Mouse (Mus musculus) C2C12 (cell line): Measurements from ENCODE around the gene St6gal1. TPM values are rescaled to one million over a fixed set of nuclear protein-coding genes. Genes with fewer than 3 reads are reported as not detected.
A peak's percentile ranks its signal among the peaks of the same experiment; 100 is the strongest.

Experiments
- H3K27me3 ChIP-seq: one replicate; pipeline ENCODE4 v1.6.1; 2011; ENCODE audit not compliant: control insufficient read depth, insufficient read depth, insufficient read length
- H3K36me3 ChIP-seq: one replicate; pipeline ENCODE4 v1.6.1; 2011; ENCODE audit not compliant: control insufficient read depth, insufficient read depth
- H3K4me3 ChIP-seq: one replicate; pipeline ENCODE4 v1.5.1; 2011; ENCODE audit warnings: mild to moderate bottlenecking, control low read depth; ENCODE audit not compliant: poor library complexity, insufficient read depth, severe bottlenecking
- H3K79me2 ChIP-seq: one replicate; pipeline ENCODE4 v1.6.1; 2011; ENCODE audit not compliant: control insufficient read depth, insufficient read depth
- H3K79me3 ChIP-seq: one replicate; pipeline ENCODE4 v1.6.1; 2011; ENCODE audit warnings: low read depth, control low read depth
- H3ac ChIP-seq: one replicate; pipeline ENCODE3; 2011; ENCODE audit warnings: low read depth; ENCODE audit not compliant: control insufficient read depth, insufficient read length
- CEBPB ChIP-seq: IDR thresholded peaks from one replicate; pipeline ENCODE4 v1.6.1; 2011; ENCODE audit warnings: low read depth, mild to moderate bottlenecking, control low read depth, moderate library complexity
- CTCF ChIP-seq: IDR thresholded peaks from one replicate; pipeline ENCODE4 v1.5.1; 2011; ENCODE audit not compliant: control insufficient read depth, insufficient read depth, insufficient read length
- FOSL1 ChIP-seq: IDR thresholded peaks from one replicate; pipeline ENCODE4 v1.8.0; 2011; ENCODE audit warnings: mild to moderate bottlenecking, low read length; ENCODE audit not compliant: poor library complexity, insufficient read depth, severe bottlenecking
- MAX ChIP-seq: IDR thresholded peaks from one replicate; pipeline ENCODE4 v1.6.1; 2011; ENCODE audit warnings: mild to moderate bottlenecking, control low read depth
- MYOD1 ChIP-seq: IDR thresholded peaks from one replicate; pipeline ENCODE4 v1.6.1; 2011; ENCODE audit warnings: low read depth; ENCODE audit not compliant: control insufficient read depth, insufficient read length
- MYOG ChIP-seq: IDR thresholded peaks from one replicate; pipeline ENCODE4 v1.6.1; 2011; ENCODE audit not compliant: control insufficient read depth, insufficient read length; ENCODE audit errors: extremely low read depth
- USF1 ChIP-seq: IDR thresholded peaks from one replicate; pipeline ENCODE4 v1.6.1; 2011; ENCODE audit warnings: low read depth, mild to moderate bottlenecking, control low read depth, moderate library complexity
- polyA plus RNA-seq: library from polyadenylated mRNA; unstranded; fragments of >200 nt; fragmentation: generic; extraction: Trizol; gene quantifications from one replicate; pipeline ENCODE4 v1.2.1, GENCODE M21; 2012; ENCODE audit warnings: missing spikeins

St6gal1 gene
- polyA plus RNA-seq, 1 experiment, result 6.2 TPM

- Histone ChIP-seq H3ac (peak overlapping the region; percentile 92), H3K79me3 (peaks cover 3% of the 10 kb centered on the region), H3K27me3 (no peaks in the 10 kb centered on the region), H3K36me3 (no peaks in the 10 kb centered on the region), H3K79me2 (peaks cover 18% of the 10 kb centered on the region), H3K4me3 (peak overlapping the region; percentile 50)
- TF ChIP-seq MYOD1 (no peak), MAX (peak; percentile 56), CTCF (no peak), CEBPB (no peak)
Measured at GRCm38 (mm10) chr16:23225069-23225721, 655 bp downstream of the St6gal1 start.

GRCm38 (mm10) chr16:23225821-23226600, 1.5 kb downstream of the St6gal1 start:
- TF ChIP-seq MAX (no peak), MYOD1 (no peak), USF1 (no peak), CTCF (no peak), CEBPB (no peak), MYOG (no peak)
- Histone ChIP-seq H3K36me3 (no peaks in the 10 kb centered on the region), H3K79me3 (peaks cover 3% of the 10 kb centered on the region), H3K27me3 (no peaks in the 10 kb centered on the region), H3K4me3 (peak overlapping the region; percentile 50), H3K79me2 (peaks cover 18% of the 10 kb centered on the region), H3ac (peak overlapping the region; percentile 26)

- peaks cover 3% of the 10 kb centered on the region for H3K79me3 ChIP-seq
- peaks cover 18% of the 10 kb centered on the region for H3K79me2 ChIP-seq
- no peaks in the 10 kb centered on the region for H3K27me3 ChIP-seq
- no peaks in the 10 kb centered on the region for H3K36me3 ChIP-seq
- H3ac ChIP-seq, result peak overlapping the region; percentile 48
- peak overlapping the region; percentile 50 for H3K4me3 ChIP-seq
- no peak for TF ChIP-seq CTCF
- no peak for TF ChIP-seq MYOD1
- no peak for TF ChIP-seq MAX
- no peak for TF ChIP-seq CEBPB
- TF ChIP-seq MYOG, result no peak
- TF ChIP-seq USF1, result no peak
- no peak for TF ChIP-seq FOSL1
Measured at GRCm38 (mm10) chr16:23226601-23227351, 2.2 kb downstream of the St6gal1 start.

GRCm38 (mm10) chr16:23227851-23228250, 3.3 kb downstream of the St6gal1 start:
- Histone ChIP-seq H3K79me2 (peaks cover 18% of the 10 kb centered on the region), H3ac (no peak overlapping the region), H3K79me3 (peaks cover 3% of the 10 kb centered on the region), H3K4me3 (no peak overlapping the region), H3K27me3 (no peaks in the 10 kb centered on the region), H3K36me3 (no peaks in the 10 kb centered on the region)
- TF ChIP-seq MAX (no peak), CEBPB (no peak), CTCF (no peak), MYOD1 (no peak), MYOG (no peak), FOSL1 (no peak), USF1 (no peak)

GRCm38 (mm10) chr16:23228486-23228885, 3.9 kb downstream of the St6gal1 start:
- peaks cover 3% of the 10 kb centered on the region for H3K79me3 ChIP-seq
- H3ac ChIP-seq, result no peak overlapping the region
- no peaks in the 10 kb centered on the region for H3K36me3 ChIP-seq
- no peaks in the 10 kb centered on the region for H3K27me3 ChIP-seq
- peaks cover 18% of the 10 kb centered on the region for H3K79me2 ChIP-seq
- TF ChIP-seq FOSL1 (no peak), MAX (no peak), CTCF (no peak), CEBPB (no peak), MYOD1 (no peak), USF1 (no peak), MYOG (no peak)
- H3K4me3 ChIP-seq, result no peak overlapping the region
